Mouse (Mus musculus): ENCODE results near the gene Il1f10.
A peak's percentile ranks its signal among the peaks of the same experiment; 100 is the strongest.

Il1f10 gene

DNA sequence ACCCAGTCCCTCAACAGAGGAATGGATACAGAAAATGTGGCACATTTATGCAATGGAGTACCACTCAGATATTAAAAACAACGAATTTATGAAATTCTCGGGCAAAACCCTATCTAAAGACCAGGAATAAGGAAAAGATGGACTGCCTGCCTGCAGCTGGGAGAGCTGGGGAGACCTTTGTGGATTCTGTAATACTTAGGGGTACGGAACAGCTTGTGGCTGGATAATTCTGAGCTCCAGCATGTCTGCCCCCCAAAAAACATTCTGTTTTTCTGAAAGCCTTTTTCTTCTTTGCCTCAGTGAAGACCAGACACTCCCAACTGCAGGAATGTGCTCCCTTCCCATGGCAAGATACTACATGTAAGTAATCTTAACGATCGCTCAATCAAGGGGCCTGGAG is at the start of gene Il1f10:
Gene Il1f10 (plus strand): TSS at position 301 of the 400 bp plus-strand sequence.
- DNase-seq (ENCODE audit: low read depth, low spot score) = no peak

- no peak for DNase-seq (ENCODE audit: low read depth, low spot score)
These were observed 23.5 kb upstream of the Il1f10 start for GRCm38 (mm10) chr2:24267503-24267902.

DNA sequence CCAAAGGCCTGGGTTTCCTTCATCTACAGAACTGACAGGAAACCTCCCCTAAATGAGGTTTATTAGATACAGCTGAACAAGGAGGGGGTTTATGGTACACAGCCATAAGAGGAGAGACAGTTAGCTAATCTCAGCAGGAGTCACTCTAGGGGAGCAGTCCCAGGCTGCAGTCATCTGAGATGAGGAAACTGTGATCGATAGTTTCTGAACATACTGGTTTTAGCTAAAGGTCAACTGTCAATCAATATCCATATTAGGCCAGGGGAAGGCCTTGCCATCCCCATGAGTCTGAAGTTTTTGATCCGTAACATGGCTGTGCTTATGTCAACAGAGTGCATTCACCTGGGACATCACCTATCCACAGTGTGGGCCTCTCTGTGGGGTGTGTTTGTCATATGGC is 17.4 kb upstream of the Il1f10 start:
- no peak for DNase-seq (ENCODE audit: low read depth, low spot score)

DNA sequence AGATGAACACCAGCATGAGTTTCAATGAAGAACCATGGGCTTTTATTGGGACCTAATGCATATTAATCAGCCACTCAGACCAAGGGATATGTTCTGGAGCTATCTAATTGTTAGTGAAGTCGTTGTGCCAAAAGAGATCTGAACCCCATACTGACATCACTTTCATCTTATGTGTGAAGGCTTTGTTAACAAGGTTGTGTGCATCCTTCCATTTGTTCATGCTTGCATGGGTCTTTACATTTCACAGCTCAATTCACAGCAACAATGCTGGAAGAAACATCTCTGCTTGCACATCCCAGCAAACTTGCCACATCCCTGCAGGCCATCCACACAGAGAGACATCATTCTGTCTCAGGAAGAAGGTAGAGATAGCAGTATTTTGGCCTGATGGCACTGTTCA is 15.8 kb upstream of the Il1f10 start:
- no peak for DNase-seq (ENCODE audit: low read depth, low spot score)

DNA sequence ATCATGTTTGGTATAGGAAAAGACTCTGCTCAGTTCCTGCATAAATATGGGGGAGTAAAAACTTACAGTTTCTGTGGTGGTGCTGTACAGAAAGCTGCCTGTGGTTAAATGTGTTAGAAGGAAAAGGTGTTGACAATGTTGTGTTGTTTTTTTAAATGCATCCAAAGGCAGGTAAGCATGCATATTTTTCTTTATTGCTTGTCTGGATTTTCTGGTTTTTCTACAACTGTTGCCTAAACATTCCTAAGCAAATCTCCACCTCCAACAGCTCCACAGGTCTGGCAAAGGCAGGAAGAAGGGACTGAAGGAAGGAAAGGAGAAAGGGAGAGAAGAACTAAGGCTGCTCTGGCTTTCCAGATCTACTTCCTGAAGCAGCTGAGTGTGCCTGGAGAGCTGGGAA is 14.3 kb upstream of the Il1f10 start, which contains the start of gene Il1f5:
Gene Il1f5 (plus strand): TSS at position 301 of the 400 bp plus-strand sequence.
- no peak for DNase-seq (ENCODE audit: low read depth, low spot score)

DNA sequence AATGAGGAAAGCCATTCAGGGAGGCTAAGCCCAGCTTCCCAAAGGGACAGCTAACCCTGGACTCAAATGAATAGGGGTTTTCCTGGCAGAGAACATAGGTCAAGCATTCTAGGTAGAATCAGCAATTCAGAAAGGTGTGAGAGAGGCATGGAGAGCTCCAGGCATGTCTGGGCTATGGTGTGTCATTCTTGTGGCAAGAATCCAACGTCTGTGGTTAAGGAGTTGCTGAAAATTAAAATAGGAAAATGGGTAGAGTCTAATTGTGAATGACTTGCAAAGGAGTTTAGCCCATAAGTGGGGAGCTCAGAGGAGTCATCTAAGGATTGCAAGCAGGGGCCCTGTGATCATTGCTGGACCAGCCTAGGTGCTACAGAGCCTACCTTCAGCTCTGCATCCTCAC is 3.6 kb downstream of the Il1f10 start:
- DNase-seq (ENCODE audit: low read depth, low spot score) = peak; percentile 67

DNA sequence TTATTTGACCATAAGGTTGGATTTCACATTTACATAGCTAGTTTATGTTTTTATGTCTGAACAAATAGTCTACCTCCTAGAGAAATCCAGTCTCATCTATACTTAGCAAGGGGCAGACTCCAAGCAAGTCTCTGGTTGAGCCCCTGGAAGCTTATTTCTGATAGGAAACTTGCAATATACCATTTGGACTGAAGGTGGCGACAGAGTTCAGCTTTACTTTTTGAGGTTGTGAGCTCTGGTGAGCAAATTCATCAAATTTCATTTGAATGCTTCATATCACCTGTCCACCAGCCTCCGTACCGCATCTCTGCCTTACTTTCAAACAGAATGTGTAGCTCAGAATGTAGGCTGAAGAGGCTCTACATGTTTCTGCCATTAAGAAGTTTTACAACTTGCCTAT is 5.8 kb downstream of the Il1f10 start:
- DNase-seq (ENCODE audit: low read depth, low spot score) = peak; percentile 60

- DNase-seq (ENCODE audit: low read depth, low spot score) = no peak
These were observed 20.5 kb downstream of the Il1f10 start for GRCm38 (mm10) chr2:24311302-24312001.

DNA sequence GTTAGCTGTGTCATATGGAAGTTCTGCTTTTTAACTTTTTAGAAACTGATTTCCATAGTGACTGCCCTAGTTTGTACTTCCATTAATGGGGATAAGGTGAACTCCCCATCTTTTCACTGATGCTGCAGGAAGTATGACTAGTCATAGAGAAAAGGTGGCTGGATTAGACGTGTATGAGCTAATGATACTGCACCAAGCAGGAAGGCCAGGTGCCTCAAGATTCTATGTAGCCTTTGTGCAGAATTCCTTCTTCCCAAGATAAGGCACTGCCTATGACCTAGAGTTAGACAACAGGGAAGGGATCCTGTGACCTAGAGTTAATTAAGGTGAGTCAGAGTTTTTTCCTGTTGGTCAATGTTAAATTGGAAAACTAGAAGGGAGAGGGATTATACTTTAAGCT is 25.9 kb downstream of the Il1f10 start:
- DNase-seq (ENCODE audit: low read depth, low spot score) = no peak

DNA sequence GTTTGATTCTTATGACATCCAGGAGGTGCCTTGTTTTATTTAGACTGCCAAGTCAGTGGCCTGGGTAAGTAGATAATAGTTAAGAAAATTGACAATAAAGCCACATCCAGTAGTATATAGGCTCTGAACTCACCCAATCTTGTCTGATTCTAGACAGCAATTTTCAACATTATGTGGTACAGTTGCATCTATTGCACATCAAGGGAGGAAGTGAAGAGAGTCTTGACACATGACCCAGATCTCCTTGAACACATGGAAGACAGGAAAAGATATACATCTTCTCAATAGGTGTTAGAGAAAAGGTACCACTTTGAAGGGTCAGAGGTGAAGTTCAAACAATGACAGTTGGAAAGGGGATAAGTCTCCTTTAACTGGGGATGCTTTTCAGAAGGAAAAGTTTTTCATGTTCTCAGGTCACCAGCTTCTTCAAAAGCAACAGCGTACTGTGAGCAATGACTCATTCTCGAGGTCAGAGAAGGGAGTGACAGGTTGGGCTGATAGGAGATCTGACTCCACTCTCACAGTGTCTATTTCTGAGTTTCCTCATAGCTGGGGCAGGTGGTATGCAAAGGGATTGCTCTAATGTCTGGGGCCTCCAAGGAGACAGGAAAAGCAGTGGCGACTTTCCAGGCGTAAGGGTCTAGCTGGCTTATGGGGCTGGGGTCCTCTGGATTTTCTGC is 27.1 kb downstream of the Il1f10 start:
- DNase-seq (ENCODE audit: low read depth, low spot score) = no peak

GRCm38 (mm10) chr2:24335333-24335732 is 44.3 kb downstream of the Il1f10 start:
- peak; percentile 46 for DNase-seq (ENCODE audit: low read depth, low spot score)

- peak; percentile 70 for DNase-seq (ENCODE audit: low read depth, low spot score)
These were observed 45.5 kb downstream of the Il1f10 start, which contains the start of gene Il1rn for GRCm38 (mm10) chr2:24336545-24336944. Gene Il1rn (plus strand): TSS chr2:24336853.

DNA sequence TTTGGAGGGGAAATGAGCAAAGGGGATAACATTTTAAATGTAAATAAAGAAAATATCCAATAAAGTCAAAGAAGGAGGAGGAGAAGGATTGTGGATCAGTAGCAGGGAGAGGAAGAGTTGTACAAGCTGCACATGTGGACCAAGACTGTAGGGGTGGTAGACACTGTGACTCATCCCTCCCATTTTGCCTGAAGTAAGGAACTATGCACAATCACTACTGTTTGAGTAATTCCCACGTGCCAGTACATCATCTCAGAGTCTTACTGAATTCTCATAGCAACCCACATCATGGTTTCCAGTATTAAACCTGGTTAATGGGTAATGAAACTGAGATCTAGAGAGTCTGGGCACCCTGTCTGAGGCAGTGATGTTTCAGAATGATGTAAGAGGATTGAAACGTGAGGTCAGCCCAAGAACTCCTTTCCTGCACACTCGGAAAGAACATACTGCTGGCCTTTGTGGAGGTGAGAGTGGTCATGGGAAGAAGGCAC is 50.4 kb downstream of the Il1f10 start:
- DNase-seq (ENCODE audit: low read depth, low spot score) = peak; percentile 55
